Mouse (Mus musculus): ENCODE results near the gene Vti1a.

Gene Vti1a

DNA sequence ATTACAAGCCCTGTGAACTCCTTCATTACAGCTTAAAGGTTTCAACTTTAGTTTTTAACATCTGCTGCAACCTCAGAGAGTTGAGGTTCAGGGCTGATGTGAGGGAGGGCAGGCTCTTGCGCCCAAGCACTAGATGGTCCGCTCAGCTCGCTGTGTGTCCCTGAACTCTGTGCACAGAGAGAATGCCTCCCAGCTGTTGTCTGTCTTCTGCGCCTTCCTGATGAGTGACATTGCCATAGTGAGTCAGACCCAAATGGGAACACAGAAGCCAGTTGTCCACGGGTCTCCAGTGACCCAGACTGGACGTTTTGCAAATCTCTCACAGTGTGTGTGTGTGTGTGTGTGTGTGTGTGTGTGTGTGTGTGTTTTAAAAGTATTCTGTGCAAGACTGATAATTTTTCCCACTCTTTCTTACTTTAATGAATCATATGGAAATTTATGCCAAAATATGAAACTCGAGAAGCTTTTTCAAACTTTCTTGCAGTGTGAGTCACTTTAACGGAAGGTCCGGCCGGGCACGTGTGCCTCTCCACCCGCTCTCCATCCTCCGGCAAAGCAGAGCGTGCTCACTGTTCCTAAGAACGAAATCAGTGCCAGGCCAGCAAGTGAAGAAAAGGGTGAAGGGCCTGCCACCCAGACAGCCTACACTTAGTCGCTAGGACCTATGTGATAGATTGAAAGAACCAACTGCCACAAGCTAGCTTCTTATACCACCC, 277.8 kb downstream of the Vti1a start:
- POLR2A ChIA-PET = interaction anchor here in 2 of 4 experiments (1.0 to 1.6 kb wide), 2 partner anchors 12 to 15 kb away, joined by 3 read pairs; no protein-coding TSS in a partner anchor

DNA sequence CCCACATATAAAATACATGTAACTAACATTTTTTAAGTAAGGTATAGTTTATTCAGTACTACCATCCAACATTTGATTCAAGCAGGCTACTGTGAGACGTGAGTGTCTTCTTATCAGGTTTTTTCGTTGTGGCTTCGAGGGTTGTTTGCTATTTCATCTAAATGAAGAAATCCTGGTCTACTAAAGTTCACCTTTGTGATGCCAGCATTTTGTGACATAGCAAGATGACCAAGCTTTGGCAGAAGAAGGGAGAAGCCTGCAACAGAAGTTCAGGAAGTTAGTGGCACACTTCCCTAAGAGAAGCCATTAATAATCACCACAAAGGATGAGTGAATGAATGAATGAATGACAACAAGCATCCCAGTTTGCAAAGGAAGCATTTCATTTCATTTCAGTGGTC, 278.4 kb downstream of the Vti1a start:
- CTCF ChIA-PET = no interaction called here
- POLR2A ChIA-PET = interaction anchor here in 1 of 4 experiments (1.0 kb wide), 1 partner anchor 12 kb away, joined by 3 read pairs; no protein-coding TSS in a partner anchor

More for the DNA sequence above, 277.8 kb downstream of the Vti1a start:
- CTCF ChIA-PET = no interaction called here

DNA sequence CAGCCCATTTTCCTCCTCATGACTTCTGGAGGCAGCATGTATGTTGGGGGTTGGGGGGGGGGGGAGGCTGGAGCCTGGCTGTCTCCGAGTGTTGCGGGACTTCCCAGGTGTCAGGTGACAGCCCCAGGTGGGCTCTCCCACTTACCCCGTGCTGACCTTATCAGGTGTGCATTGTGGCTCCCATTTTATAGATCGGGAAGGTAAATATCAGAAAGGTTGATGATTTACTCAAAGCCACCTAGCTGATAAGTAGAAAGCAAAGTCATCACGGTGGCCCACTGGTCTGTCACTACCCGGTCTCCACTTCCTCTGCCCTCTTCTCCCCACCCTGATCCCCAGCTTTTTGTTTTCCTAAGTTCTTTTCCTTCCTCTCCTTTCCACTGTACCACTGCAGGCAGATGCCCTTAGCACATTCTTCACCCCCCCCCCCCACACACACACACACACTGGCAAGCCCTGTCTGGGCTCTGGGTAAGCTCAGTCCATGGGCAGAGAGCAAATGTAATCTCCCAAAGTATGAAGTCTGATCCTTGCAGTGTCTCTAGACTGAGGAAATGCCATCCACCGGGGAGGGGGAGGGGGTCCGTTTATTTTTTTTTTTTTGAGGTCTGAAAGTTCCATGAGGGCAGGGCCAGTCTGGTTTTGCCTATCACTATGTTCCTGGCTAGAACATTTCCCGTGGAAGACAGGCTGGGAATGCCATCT, 280.0 kb downstream of the Vti1a start:
- CTCF ChIA-PET = interaction anchor here in 2 of 4 experiments (0.6 to 0.7 kb wide), 4 partner anchors 186 to 1775 kb away, joined by 3 to 4 read pairs (median 4); no protein-coding TSS in a partner anchor

DNA sequence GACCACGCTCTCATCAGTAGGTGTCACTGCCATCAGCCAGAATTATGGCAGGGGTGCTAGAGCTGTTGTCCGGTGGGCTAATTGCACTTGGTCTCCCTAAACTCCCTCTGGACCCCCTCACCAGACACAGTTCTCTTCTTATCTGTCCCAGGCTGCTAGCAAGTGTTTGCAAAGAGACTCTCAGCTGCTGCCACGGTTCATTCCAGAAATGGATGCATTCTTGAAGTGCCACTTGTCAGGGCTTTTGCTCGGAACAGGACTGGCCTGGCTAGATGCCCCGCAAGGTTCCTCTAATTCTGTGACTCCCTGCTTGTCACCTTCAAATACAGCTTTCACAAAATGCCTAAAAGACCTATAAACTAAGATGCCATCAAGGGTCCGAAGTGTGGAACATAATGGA, 280.7 kb downstream of the Vti1a start:
- ChIA-PET POLR2A (interaction anchor here in 3 of 4 experiments (0.5 to 2.1 kb wide), 5 partner anchors 8 to 1856 kb away, joined by 3 to 10 read pairs (median 6); no protein-coding TSS in a partner anchor), CTCF (no interaction called here)

More for the DNA sequence above, 280.0 kb downstream of the Vti1a start:
- POLR2A ChIA-PET = interaction anchor here in 2 of 4 experiments (0.6 to 1.2 kb wide), 7 partner anchors 23 to 531 kb away, joined by 3 to 5 read pairs (median 3); no protein-coding TSS in a partner anchor

DNA sequence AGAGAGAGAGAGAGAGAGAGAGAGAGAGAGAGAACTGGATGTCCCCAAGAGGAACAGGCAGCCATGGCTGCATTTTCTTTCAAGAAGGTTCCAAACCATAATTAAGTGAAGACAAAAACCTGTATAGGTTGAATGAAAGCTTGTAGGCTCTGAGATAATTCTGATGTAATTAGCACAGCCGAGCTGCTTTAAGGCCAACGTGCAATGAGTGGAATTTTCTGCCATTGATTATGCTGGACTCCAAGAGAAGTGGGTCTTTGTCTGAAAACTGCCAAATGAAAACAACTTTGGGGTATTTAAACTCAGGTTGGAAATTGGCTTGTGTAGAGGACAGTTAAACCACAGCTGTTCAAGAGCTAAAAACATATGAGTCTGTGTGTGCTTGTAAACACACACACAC, 281.2 kb downstream of the Vti1a start:
- POLR2A ChIA-PET = interaction anchor here in 3 of 4 experiments (0.5 to 2.1 kb wide), 4 partner anchors 8 to 1856 kb away, joined by 5 to 10 read pairs (median 8); no protein-coding TSS in a partner anchor
- CTCF ChIA-PET = no interaction called here

DNA sequence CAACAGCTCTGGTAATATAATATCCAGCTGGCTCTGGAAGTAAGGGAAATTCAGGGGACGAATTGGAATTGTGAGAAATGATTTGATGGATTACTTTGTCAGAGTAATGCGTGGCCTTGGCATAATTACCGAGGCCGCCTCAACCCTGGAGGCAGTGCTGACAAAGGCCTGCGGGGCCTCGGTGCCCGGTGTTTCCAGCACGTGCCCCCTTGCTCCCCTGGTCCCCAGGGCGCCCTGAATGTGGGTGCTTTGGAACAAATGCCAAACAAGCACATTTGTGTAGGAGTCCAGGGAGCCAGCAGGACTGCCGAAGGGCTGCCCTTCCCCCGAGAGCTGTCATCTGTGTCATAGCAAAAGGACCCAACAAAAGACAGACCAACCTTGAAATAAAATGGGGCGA, 281.9 kb downstream of the Vti1a start:
- ChIA-PET POLR2A (interaction anchor here in 3 of 4 experiments (0.6 to 2.2 kb wide), 7 partner anchors 8 to 311 kb away, joined by 3 to 10 read pairs (median 4); no protein-coding TSS in a partner anchor), CTCF (no interaction called here)

DNA sequence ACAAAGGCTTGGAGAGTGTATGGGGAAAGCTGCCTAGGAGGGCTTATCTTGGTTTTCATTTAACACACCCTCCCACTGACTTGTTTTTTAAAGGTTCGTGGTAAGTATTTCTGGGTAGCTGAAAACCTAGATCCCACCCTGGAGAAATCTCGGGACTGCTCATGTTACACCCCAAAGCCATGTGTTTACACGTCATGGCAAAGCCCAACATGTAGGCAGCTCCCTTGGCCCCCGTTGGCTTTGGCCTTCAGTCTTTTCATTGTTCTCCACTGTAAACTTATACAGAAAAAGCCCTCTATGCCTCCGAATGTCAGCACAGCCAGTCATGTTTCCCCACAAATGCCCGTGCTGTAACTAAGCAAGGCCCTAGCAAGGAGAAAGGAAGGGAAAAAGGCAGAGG, 283.0 kb downstream of the Vti1a start:
- CTCF ChIA-PET = no interaction called here
- POLR2A ChIA-PET = interaction anchor here in 3 of 4 experiments (0.6 to 2.2 kb wide), 8 partner anchors 10 to 344 kb away, joined by 3 to 10 read pairs (median 4); no protein-coding TSS in a partner anchor

DNA sequence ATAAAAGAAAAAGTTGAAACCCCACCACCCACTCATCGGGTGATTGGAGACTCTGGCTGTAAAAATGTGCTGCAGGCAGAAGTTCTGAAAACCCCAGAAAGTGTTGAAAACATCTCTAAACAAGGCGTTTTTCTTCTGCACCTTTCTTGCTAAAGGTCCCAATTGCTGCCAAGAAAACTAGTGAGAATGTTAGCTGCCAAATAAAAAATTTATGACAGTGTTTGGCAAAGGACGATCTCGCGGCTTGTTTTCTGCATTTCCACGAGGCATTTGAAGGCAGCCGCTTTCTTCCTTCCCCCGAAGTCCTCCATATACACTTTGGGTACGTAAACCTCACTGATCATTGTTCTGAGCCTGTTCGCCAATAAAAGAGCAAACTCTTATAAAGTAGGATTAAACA, 291.6 kb downstream of the Vti1a start:
- ChIA-PET POLR2A (interaction anchor here in 2 of 4 experiments (0.6 to 1.7 kb wide), 2 partner anchors 16 to 115 kb away, joined by 3 to 5 read pairs; no protein-coding TSS in a partner anchor), CTCF (no interaction called here)

DNA sequence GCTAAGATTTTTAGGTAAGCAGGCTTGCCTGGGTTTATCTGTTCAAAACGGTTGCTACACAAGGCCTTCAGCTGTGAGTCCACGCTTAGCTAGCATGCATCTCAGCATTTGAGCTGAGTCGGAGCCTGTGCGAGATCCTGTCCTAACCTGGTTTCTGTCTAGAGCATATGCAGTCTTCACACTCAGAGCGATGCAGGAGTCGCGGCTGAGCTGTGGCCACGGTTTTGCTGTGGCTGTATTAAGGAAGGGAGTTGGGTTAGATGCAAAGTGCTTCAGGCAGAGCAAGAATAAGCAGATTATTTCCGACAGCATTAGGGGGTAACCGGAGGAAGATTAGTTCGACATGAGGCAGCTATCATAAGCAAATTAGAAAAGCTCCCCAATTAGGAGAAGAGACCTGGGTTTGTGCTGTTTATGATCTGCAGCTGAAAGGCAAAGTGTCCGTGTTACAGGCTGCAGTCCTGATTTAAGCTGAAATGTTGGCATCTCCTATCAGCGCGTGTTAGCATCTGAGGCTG, 292.8 kb downstream of the Vti1a start:
- ChIA-PET POLR2A (interaction anchor here in 2 of 4 experiments (0.6 to 1.7 kb wide), 5 partner anchors 10 to 34 kb away, joined by 3 to 7 read pairs (median 5); no protein-coding TSS in a partner anchor), CTCF (no interaction called here)

DNA sequence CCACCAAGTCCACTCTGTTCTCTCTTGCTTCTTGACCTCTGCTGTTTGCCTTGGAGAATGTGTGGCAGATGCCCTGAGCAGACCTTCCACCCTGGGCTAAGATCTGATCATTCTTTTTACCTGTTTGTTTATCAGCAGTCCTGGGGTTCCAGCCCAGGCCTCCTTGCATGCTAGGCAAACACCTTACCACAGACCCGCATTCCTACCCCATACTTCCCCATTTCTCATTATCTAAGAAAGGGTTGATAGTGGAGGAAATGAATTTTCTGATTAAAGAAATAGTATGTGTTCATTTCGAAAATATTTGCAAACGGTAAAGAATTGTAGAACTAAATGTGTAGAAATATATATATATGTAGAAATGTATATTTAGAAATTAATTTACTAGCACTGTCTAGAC, 293.7 kb downstream of the Vti1a start:
- ChIA-PET CTCF (no interaction called here), POLR2A (interaction anchor here in 1 of 4 experiments (1.0 kb wide), 1 partner anchor 9 kb away, joined by 3 read pairs; no protein-coding TSS in a partner anchor)

DNA sequence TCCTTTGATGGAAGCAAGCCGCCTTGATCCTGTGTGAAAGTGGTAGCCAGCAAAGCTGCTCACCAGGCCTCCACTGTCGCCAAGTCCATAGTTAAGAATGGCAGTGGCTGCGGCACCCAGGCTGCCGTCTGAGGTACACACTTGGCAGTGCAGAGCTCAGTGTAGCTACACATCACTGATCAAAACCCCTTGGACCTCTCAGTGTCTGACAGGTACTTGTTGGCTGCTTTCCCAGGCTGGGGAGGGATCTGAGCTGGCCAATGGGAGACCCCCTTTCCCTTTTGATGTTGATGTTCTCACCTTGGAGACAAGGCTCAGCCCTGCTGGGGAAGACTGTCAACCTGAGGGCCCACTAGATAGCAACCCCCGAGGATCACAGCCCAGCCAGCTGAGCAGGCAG, 299.6 kb downstream of the Vti1a start:
- ChIA-PET POLR2A (interaction anchor here in 3 of 4 experiments (0.6 to 2.7 kb wide), 7 partner anchors 8 to 397 kb away, joined by 3 to 10 read pairs (median 3); no protein-coding TSS in a partner anchor), CTCF (no interaction called here)

DNA sequence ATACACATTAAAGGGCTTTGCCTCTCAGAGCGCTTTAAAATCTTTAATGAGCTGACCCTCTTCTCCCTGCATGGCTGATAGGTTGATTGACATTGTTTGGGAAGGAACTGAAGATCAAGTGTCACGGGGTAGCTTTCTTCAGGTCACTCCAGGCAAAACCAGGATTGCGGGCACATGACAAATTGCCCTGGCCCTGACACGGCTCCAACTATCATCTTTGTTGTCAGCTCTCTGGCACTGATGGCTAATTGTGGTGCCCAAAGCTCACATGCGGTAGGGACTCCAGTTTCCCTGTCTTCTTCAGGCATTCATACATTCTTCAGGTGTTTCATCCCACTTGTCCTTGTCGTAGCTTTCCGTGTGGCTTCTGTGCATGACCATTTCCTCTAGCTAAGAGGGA, 300.2 kb downstream of the Vti1a start:
- POLR2A ChIA-PET = interaction anchor here in 3 of 4 experiments (0.6 to 1.7 kb wide), 7 partner anchors 8 to 397 kb away, joined by 3 read pairs; no protein-coding TSS in a partner anchor
- CTCF ChIA-PET = no interaction called here

DNA sequence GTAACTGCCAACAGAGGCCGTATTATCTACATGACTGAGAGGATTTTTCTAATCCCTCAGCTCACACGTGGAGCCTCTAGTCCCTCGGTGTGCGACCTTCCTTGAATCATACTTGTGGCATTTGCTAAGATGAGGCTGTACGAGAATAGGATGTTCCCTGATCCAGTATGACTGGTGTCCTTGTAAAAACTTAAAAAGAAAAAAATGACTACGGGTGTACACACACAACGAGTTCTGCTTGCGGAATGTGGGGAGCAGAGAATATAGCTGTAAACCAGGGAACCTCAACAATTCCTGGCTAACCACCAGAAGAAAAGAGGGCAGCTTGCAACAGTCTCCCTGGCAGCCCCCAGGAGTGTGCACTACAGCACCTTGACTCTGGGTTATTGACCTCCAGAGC, 300.8 kb downstream of the Vti1a start:
- CTCF ChIA-PET = interaction anchor here in 1 of 4 experiments (0.6 kb wide), 1 partner anchor 91 kb away, joined by 3 read pairs; no protein-coding TSS in a partner anchor
- POLR2A ChIA-PET = interaction anchor here in 2 of 4 experiments (0.6 to 1.7 kb wide), 5 partner anchors 9 to 116 kb away, joined by 3 to 4 read pairs (median 3); no protein-coding TSS in a partner anchor

DNA sequence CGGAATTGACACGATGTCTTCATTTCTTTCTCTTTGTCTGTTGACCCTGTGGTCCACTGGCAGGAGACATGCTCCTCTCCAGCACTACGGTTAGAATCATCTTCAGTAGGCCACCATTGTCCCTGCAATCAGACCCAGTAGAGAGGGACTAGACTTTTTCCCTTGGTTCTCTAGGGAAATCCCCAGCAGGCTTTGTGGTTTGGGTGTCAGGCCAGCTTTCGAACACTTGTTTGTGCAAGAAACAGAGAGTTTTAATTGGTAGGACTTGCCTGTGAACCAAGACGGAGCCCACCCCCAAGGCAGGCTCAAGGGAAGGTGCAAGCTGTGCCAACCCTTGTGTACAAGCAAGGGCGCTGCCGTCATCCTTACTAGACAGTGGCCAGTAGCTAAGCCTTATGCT, 302.5 kb downstream of the Vti1a start:
- ChIA-PET CTCF (interaction anchor here in 1 of 4 experiments (0.7 kb wide), 1 partner anchor 29 kb away, joined by 3 read pairs; no protein-coding TSS in a partner anchor), POLR2A (interaction anchor here in 2 of 4 experiments (0.6 to 1.4 kb wide), 6 partner anchors 8 to 184 kb away, joined by 3 to 5 read pairs (median 3); no protein-coding TSS in a partner anchor)

DNA sequence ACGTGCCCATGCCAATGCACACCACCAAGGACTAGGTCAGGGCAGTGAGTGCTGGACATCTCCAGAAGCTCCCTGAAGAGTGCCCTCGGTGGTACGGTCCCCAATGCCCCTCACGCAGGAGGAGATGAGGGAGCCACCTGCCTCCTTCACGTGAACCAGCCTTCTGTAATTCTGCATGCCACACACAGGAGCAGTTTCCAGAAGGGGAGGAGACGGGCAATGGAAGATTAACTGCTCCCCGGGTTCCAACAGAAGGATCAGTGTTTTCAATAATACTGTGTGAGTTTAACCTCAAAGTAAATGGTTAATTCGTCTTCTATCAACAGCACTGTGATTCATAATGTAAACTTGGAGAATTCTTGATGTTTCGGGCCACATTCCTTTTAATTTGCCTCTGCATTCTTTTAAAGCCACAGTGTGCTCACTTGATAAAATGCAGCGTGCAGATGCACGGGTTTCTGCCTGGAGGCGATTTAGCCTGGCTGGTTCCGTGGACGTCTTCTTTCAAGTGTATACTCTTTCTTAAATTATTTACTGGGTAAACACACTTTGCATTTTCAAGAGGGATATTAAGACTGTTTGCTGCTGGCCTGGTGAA, 304.4 kb downstream of the Vti1a start:
- POLR2A ChIA-PET = no interaction called here
- CTCF ChIA-PET = no interaction called here

DNA sequence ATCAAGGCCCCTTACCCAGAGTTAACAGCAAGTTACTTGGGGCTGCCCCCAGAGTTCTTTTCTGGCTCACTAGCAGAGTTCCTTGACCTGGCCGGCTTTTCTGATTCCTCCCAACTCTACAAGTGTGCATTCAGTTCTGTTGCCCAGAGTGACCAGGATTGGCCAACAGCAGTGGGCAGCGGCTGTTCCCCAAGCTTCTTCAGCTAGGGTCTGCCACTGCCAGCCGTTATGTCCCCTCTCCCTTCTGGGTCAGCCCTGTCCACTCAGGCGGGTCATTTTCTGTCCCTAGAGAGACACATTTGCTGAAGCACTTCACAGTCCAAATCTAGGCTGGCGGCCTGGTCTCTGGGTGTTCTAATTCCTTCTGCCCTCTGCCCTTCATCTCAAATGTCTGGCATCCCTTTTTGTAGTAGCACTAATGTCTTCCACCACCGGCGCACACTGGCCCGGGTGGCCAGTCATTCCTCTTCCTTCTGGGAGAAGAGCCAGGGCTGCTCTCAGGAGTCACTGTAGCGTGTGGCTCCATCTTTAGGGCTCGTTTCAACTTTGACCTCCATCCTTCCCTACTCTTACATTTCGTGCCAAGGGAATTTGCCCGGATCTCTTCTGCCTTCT, 305.0 kb downstream of the Vti1a start:
- ChIA-PET CTCF (no interaction called here), POLR2A (no interaction called here)

DNA sequence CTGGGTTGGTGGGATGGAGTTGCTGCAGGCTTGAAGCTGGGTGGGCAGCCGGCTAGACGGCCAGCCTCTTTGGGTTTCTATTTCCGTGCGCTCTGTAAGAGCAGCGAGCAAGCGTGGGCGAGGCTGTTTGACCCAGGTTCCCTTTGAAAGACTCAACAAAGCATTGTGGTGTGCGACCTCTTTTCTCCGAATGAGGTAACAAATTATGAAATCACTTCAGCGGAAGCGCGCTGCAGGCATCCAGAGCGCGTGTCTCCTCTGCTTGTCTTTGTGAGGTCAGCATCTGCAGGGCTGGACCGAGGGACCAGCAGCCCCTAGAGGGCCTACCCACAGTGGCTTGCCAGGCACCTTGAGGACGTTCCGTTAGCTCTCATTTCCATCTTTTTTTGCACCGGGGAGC, 306.7 kb downstream of the Vti1a start:
- ChIA-PET CTCF (no interaction called here), POLR2A (interaction anchor here in 3 of 4 experiments (0.5 to 2.9 kb wide), 7 partner anchors 8 to 190 kb away, joined by 3 to 10 read pairs (median 4); no protein-coding TSS in a partner anchor)

DNA sequence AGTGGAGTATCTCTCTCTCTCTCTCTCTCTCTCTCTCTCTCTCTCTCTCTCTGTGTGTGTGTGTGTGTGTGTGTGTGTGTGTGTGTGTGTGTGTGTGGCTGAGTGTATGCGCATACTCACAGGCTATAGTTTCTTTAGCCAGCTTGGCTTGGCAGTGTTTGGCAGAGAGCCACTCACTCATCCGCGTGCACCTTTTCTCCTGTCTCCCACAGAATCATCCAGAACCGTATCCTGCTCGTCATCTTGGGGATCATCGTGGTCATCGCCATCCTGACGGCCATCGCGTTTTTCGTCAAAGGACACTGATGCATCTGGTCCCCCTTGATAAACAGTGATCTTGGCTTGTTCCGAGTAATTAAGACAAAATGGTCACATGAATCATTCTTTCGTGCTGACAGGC, 307.5 kb downstream of the Vti1a start:
- POLR2A ChIA-PET = interaction anchor here in 3 of 4 experiments (0.6 to 2.9 kb wide), 9 partner anchors 9 to 189 kb away, joined by 3 to 10 read pairs (median 4); no protein-coding TSS in a partner anchor

More for the DNA sequence above, 307.5 kb downstream of the Vti1a start:
- CTCF ChIA-PET = no interaction called here

Measured in embryonic stem cell, embryonic (primary cell).